Mouse (Mus musculus): ENCODE measurements around the gene Syce2.
A peak's percentile ranks its signal among the peaks of the same experiment; 100 is the strongest.
"Not testable (repeated sequence)": the region's sequence is repeated elsewhere in the genome, so short reads cannot be mapped to it uniquely, and the experiment has no call there.

Syce2 gene

GRCm38 (mm10) chr8:84871376-84872308 lies at the start of gene Syce2:
Gene Syce2 (plus strand): TSS chr8:84872111.
- DNase-seq (ENCODE audit: low spot score in 2 of 2), result peak; percentile 86 to 94

- no peak for DNase-seq (ENCODE audit: low spot score in 2 of 2)
These were observed 49.2 kb upstream of the Syce2 start, which contains the start of gene Dand5 for GRCm38 (mm10) chr8:84822723-84823122. Gene Dand5 (minus strand): TSS chr8:84822823.

GRCm38 (mm10) chr8:84823653-84824052 lies 48.3 kb upstream of the Syce2 start:
- peak; percentile 51 to 78 for DNase-seq (ENCODE audit: low spot score in 2 of 2)

- DNase-seq (ENCODE audit: low spot score in 2 of 2), result peak in 1 of 2 experiments; percentile 56
These were observed 46.3 kb upstream of the Syce2 start for GRCm38 (mm10) chr8:84825636-84826035.

- not testable (repeated sequence) for DNase-seq (ENCODE audit: low spot score in 2 of 2)
These were observed 45.4 kb upstream of the Syce2 start for GRCm38 (mm10) chr8:84826518-84826917.

GRCm38 (mm10) chr8:84831490-84831889 lies 40.4 kb upstream of the Syce2 start, which contains the start of gene Gadd45gip1:
Gene Gadd45gip1 (plus strand): TSS chr8:84831522.
- peak; percentile 68 to 83 for DNase-seq (ENCODE audit: low spot score in 2 of 2)

GRCm38 (mm10) chr8:84832034-84832717 lies 39.7 kb upstream of the Syce2 start:
- peak; percentile 93 for DNase-seq (ENCODE audit: low spot score in 2 of 2)

GRCm38 (mm10) chr8:84832759-84833742 lies 38.9 kb upstream of the Syce2 start:
- peak in 1 of 2 experiments; percentile 38 for DNase-seq (ENCODE audit: low spot score in 2 of 2)

GRCm38 (mm10) chr8:84834002-84834865 lies 37.7 kb upstream of the Syce2 start:
- DNase-seq (ENCODE audit: low spot score in 2 of 2), result no peak

- peak in 1 of 2 experiments; percentile 32 for DNase-seq (ENCODE audit: low spot score in 2 of 2)
These were observed 36.8 kb upstream of the Syce2 start for GRCm38 (mm10) chr8:84834866-84835855.

- DNase-seq (ENCODE audit: low spot score in 2 of 2), result peak; percentile 45 to 64
These were observed 34.6 kb upstream of the Syce2 start for GRCm38 (mm10) chr8:84837149-84837911.

- DNase-seq (ENCODE audit: low spot score in 2 of 2), result peak; percentile 48 to 80
These were observed 33.9 kb upstream of the Syce2 start for GRCm38 (mm10) chr8:84837912-84838470.

- peak in 1 of 2 experiments; percentile 87 for DNase-seq (ENCODE audit: low spot score in 2 of 2)
These were observed 33.4 kb upstream of the Syce2 start for GRCm38 (mm10) chr8:84838513-84838912.

- DNase-seq (ENCODE audit: low spot score in 2 of 2), result peak in 1 of 2 experiments; percentile 33
These were observed 32.5 kb upstream of the Syce2 start for GRCm38 (mm10) chr8:84839411-84839810.

- no peak for DNase-seq (ENCODE audit: low spot score in 2 of 2)
These were observed 32.0 kb upstream of the Syce2 start for GRCm38 (mm10) chr8:84839875-84840247.

- peak; percentile 86 to 94 for DNase-seq (ENCODE audit: low spot score in 2 of 2)
These were observed 31.5 kb upstream of the Syce2 start, which contains the start of gene Rad23a for GRCm38 (mm10) chr8:84840248-84840999. Gene Rad23a (minus strand): TSS chr8:84840665.

GRCm38 (mm10) chr8:84841514-84841913 lies 30.4 kb upstream of the Syce2 start:
- DNase-seq (ENCODE audit: low spot score in 2 of 2), result no peak
